Mouse (Mus musculus): ENCODE data around the gene Spata1. TPM values are rescaled to one million over a fixed set of nuclear protein-coding genes. Genes with fewer than 3 reads are reported as not detected.

Gene Spata1
- polyA plus RNA-seq, 1 experiment from 2014 or later, result 6.8 TPM

DNA sequence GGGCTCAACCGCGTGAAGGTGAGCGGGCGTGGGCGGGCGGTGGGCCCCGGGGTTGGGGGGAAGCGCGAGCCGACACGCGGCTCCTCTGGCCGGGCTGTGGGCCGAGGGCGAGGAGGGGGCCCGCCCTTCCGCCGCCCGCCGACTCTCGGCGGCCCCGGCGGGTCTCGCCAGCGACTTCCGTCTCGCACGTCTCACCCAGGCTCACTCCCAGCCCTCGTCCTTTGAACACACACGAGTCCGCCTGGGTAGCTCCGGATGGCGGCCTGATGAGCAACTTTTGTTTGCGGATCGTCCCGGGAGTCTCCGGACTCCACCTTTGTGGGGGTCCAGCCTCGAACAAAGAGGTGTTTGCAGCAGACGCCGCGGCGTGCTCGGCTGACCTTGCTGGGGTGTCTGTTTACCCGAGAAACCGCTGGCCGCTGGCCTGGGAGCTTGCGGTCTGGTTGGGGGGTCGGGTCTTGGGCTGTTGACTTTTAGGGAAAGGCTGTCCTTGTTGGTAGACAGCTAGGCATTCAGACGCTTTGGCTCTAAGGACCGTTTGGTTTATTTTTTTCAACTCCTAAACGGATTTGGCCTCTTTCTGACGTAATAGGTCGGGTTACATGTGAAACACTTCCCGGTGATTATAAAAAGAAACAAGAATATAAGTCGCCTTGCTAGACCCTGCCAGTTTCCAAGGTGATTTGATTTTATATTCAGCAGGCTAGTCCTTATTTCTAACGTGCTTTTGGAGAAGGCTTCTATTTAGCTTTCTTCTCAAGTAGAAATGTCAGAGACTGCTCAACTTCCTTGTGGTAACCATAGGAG lies 653 bp upstream of the Spata1 start:
- Histone ChIP-seq H3K36me3 (peaks cover 37% of the 10 kb centered on the region), H3K4me3 (peak overlapping the region; percentile 88), H3K27ac (peak overlapping the region; percentile 98), H3K27me3 (ENCODE audit: low read depth, poor library complexity, severe bottlenecking) (no peaks in the 10 kb centered on the region), H3K4me1 (peaks cover 17% of the 10 kb centered on the region), H3K9me3 (replicated peaks) (no peaks in the 10 kb centered on the region)
- under 1% methylated on average over 56 of the region's 57 CpGs for WGBS
- DNase-seq (ENCODE audit: low spot score), result peak; percentile 82

- WGBS, result 3% methylated on average over 13 of the region's 13 CpGs
- Histone ChIP-seq H3K27ac (peak overlapping the region; percentile 98), H3K4me3 (peak overlapping the region; percentile 88), H3K9me3 (replicated peaks) (no peaks in the 10 kb centered on the region), H3K36me3 (peaks cover 25% of the 10 kb centered on the region), H3K27me3 (ENCODE audit: low read depth, poor library complexity, severe bottlenecking) (no peaks in the 10 kb centered on the region), H3K4me1 (peaks cover 17% of the 10 kb centered on the region)
- DNase-seq (ENCODE audit: low spot score), result no peak
Observed at GRCm38 (mm10) chr3:146498989-146499388, 564 bp downstream of the Spata1 start.

GRCm38 (mm10) chr3:146494941-146495340 lies 4.6 kb downstream of the Spata1 start:
- H3K36me3 ChIP-seq, result no peaks in the 10 kb centered on the region
- no peak overlapping the region for H3K4me3 ChIP-seq
- no peaks in the 10 kb centered on the region for H3K9me3 ChIP-seq (replicated peaks)
- no peak for DNase-seq (ENCODE audit: low spot score)
- H3K27me3 ChIP-seq (ENCODE audit: low read depth, poor library complexity, severe bottlenecking), result no peaks in the 10 kb centered on the region
- 91% methylated on average over 8 of the region's 8 CpGs for WGBS
- H3K27ac ChIP-seq, result no peak overlapping the region
- H3K4me1 ChIP-seq, result no peaks in the 10 kb centered on the region

DNA sequence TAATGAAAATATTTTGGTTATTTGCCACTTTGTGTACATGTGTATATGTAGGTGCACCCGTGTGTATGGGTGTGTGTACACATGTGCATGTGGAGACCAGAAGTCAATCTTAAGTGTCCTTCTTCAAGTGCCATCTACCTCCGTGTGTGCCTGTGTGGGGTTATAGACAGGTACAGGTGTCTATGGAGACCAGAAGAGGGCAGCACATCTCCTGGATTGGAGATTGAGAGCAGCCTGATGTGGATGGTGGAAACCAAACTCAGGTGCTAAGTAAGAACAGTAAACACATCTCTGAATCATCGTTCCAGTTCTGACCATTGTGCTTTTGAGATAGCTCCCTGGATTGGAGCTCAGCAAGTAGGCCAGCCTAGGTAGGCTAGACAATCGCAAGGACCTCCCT lies 13.1 kb downstream of the Spata1 start:
- Histone ChIP-seq H3K4me3 (no peak overlapping the region), H3K27ac (no peak overlapping the region), H3K4me1 (no peaks in the 10 kb centered on the region), H3K27me3 (ENCODE audit: low read depth, poor library complexity, severe bottlenecking) (no peaks in the 10 kb centered on the region), H3K9me3 (replicated peaks) (no peaks in the 10 kb centered on the region), H3K36me3 (no peaks in the 10 kb centered on the region)
- no peak for DNase-seq (ENCODE audit: low spot score)
- 87% methylated on average over 4 of the region's 4 CpGs for WGBS

- no peak overlapping the region for H3K27ac ChIP-seq
- 92% methylated on average over 2 of the region's 2 CpGs for WGBS
- H3K4me3 ChIP-seq, result no peak overlapping the region
- no peak for DNase-seq (ENCODE audit: low spot score)
- H3K9me3 ChIP-seq (replicated peaks), result no peaks in the 10 kb centered on the region
- no peaks in the 10 kb centered on the region for H3K27me3 ChIP-seq (ENCODE audit: low read depth, poor library complexity, severe bottlenecking)
- H3K36me3 ChIP-seq, result no peaks in the 10 kb centered on the region
- no peaks in the 10 kb centered on the region for H3K4me1 ChIP-seq
Observed at GRCm38 (mm10) chr3:146482044-146482443, 17.5 kb downstream of the Spata1 start.

GRCm38 (mm10) chr3:146474428-146474827 lies 25.1 kb downstream of the Spata1 start:
- H3K4me1 ChIP-seq, result no peaks in the 10 kb centered on the region
- no peak for DNase-seq (ENCODE audit: low spot score)
- WGBS, result 93% methylated on average over 3 of the region's 3 CpGs
- H3K27ac ChIP-seq, result no peak overlapping the region
- H3K36me3 ChIP-seq, result no peaks in the 10 kb centered on the region
- H3K4me3 ChIP-seq, result no peak overlapping the region
- no peaks in the 10 kb centered on the region for H3K27me3 ChIP-seq (ENCODE audit: low read depth, poor library complexity, severe bottlenecking)
- no peaks in the 10 kb centered on the region for H3K9me3 ChIP-seq (replicated peaks)

GRCm38 (mm10) chr3:146473741-146474140 lies 25.8 kb downstream of the Spata1 start:
- Histone ChIP-seq H3K27ac (no peak overlapping the region), H3K36me3 (no peaks in the 10 kb centered on the region), H3K4me3 (no peak overlapping the region), H3K4me1 (no peaks in the 10 kb centered on the region), H3K9me3 (replicated peaks) (no peaks in the 10 kb centered on the region), H3K27me3 (ENCODE audit: low read depth, poor library complexity, severe bottlenecking) (no peaks in the 10 kb centered on the region)
- DNase-seq (ENCODE audit: low spot score), result no peak

GRCm38 (mm10) chr3:146472657-146473056 lies 26.9 kb downstream of the Spata1 start:
- Histone ChIP-seq H3K27me3 (ENCODE audit: low read depth, poor library complexity, severe bottlenecking) (no peaks in the 10 kb centered on the region), H3K9me3 (replicated peaks) (no peaks in the 10 kb centered on the region)
- DNase-seq (ENCODE audit: low spot score), result no peak

DNA sequence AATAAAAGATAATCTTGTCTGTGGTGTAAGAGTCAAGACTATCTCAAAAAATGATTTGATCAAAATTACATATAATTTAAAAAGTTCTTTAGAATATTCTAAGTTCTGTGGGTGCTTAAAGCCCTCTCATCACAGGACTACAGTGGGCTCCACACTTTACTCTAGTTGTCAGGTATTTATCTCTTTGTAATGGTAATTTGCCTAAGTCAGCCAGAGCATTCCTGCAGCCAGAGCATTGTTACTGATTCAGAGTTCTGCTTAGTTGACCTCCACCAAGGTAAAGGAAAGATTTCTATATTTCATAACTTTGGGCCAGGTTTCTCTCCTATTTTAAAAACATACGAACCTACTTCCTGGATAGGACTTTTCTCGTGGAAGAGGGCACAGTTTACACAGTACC lies 30.3 kb downstream of the Spata1 start:
- Histone ChIP-seq H3K4me1 (no peaks in the 10 kb centered on the region), H3K9me3 (replicated peaks) (no peaks in the 10 kb centered on the region), H3K4me3 (no peak overlapping the region), H3K27ac (no peak overlapping the region), H3K36me3 (no peaks in the 10 kb centered on the region), H3K27me3 (ENCODE audit: low read depth, poor library complexity, severe bottlenecking) (no peaks in the 10 kb centered on the region)
- no peak for DNase-seq (ENCODE audit: low spot score)
- WGBS, result 86% methylated on average over 2 of the region's 2 CpGs

More at GRCm38 (mm10) chr3:146472657-146473056, 26.9 kb downstream of the Spata1 start:
- Histone ChIP-seq H3K4me1 (no peaks in the 10 kb centered on the region), H3K36me3 (no peaks in the 10 kb centered on the region), H3K4me3 (no peak overlapping the region), H3K27ac (no peak overlapping the region)
- WGBS, result 73% methylated on average over 4 of the region's 4 CpGs

GRCm38 (mm10) chr3:146462939-146463338 lies 36.6 kb downstream of the Spata1 start:
- no peak for DNase-seq (ENCODE audit: low spot score)
- Histone ChIP-seq H3K9me3 (replicated peaks) (no peaks in the 10 kb centered on the region), H3K27ac (no peak overlapping the region), H3K27me3 (ENCODE audit: low read depth, poor library complexity, severe bottlenecking) (no peaks in the 10 kb centered on the region), H3K36me3 (no peaks in the 10 kb centered on the region), H3K4me1 (no peaks in the 10 kb centered on the region), H3K4me3 (no peak overlapping the region)
- 68% methylated on average over 2 of the region's 2 CpGs for WGBS

DNA sequence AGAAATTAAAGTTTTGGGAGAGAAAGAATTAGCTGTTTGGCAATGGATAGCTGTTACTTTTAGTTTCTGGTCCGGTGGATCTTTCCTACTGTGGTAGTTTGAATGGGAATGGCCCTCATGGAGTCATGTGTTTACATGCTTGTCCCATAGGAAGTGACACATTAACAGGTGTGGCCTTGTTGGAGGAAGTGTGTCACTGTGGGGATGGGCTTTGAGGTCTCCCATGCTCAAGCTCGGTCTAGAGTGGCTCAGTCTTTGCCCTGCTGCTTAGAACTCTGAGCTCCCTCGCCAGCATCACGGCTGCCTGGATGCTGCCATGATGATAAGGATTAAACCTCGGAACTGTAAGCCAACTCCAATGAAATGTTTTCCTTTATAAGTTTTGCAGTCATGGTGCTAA lies 48.2 kb downstream of the Spata1 start:
- H3K9me3 ChIP-seq (replicated peaks), result no peaks in the 10 kb centered on the region
- no peak overlapping the region for H3K4me3 ChIP-seq
- peaks cover 18% of the 10 kb centered on the region for H3K4me1 ChIP-seq
- no peak for DNase-seq (ENCODE audit: low spot score)
- no peak overlapping the region for H3K27ac ChIP-seq
- H3K36me3 ChIP-seq, result no peaks in the 10 kb centered on the region
- 86% methylated on average over 5 of the region's 5 CpGs for WGBS
- H3K27me3 ChIP-seq (ENCODE audit: low read depth, poor library complexity, severe bottlenecking), result no peaks in the 10 kb centered on the region

DNA sequence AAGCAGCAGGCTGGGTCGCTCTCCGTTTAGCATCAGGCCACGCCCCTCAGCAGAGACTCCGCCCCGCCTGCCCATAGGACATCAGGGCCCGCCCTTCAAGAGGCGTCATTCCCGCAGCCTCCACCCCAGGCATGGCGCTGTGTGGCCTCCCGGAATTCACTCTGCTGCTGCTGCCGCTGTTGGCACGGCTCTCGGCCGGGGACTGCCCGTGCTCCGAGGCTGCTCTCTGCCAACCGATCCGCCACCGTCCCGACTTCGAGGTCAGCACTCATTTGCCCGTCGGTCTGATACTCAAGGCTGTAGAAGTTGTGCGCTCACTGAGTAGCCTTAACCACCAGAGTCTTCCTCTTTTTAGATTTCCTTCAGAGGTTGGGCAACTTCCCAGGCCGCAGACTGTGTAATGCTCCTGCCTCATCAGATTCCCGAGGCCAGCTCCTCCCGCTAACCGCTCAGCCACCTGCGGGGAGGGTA lies 49.1 kb downstream of the Spata1 start:
- Histone ChIP-seq H3K4me3 (peak overlapping the region; percentile 67), H3K27ac (peak overlapping the region; percentile 90), H3K36me3 (0 out of 2 replicates have a peak, but pooled peaks cover 2% of the 10 kb centered on the region), H3K4me1 (peaks cover 18% of the 10 kb centered on the region), H3K9me3 (replicated peaks) (no peaks in the 10 kb centered on the region), H3K27me3 (ENCODE audit: low read depth, poor library complexity, severe bottlenecking) (no peaks in the 10 kb centered on the region)
- WGBS, result under 1% methylated on average over 29 of the region's 29 CpGs
- peak; percentile 91 for DNase-seq (ENCODE audit: low spot score)

DNA sequence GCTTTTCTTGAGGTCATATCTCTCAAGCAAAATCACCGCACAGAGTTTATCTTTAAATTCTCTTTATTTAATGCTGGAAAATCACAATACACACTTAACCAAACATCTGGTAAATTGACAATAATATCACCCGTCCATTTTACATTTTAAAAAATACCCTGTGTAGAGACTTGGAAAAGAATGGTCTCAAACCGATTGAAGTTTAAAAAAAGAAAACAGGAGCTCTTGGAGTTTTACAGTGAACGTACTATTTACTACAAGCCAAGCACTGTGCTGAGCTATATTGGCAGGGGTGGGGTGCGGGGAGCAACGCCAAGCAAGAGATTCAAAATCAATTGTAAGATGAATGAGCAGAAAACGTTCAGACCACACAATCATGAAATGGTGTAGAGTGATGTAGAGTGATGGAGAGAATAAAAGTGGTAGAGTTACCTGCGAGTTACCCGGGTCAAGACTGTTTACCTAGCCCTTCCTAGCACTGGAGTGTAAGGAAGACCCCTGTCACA lies 49.8 kb downstream of the Spata1 start, which contains the start of gene Ctbs:
TSS of gene Ctbs (plus strand) at position 51 of the 506 bp plus-strand sequence.
- H3K4me3 ChIP-seq, result peak within 1 kb of the TSS; percentile 67
- H3K27ac ChIP-seq, result peak within 1 kb of the TSS; percentile 90
- peaks cover 18% of the 10 kb centered on the region for H3K4me1 ChIP-seq
- WGBS, result 63% methylated on average over 9 of the region's 9 CpGs
- H3K9me3 ChIP-seq (replicated peaks), result no peaks in the 10 kb centered on the region
- H3K36me3 ChIP-seq, result 0 out of 2 replicates have a peak, but pooled peaks cover 2% of the 10 kb centered on the region
- H3K27me3 ChIP-seq (ENCODE audit: low read depth, poor library complexity, severe bottlenecking), result no peaks in the 10 kb centered on the region
- DNase-seq (ENCODE audit: low spot score), result no peak

Data from limb, embryonic 10.5 days (tissue).